Comparison of ENCODE assay signal across 18 mouse cellular contexts in genomic region chr11:74957600-74957999, GRCm38 (mm10).
"Had no signal": no experiment of that assay in that cellular context is flagged by ENCODE, and none has a peak within 500 bp of the region (broad histone marks: within the 10 kb centered on the region; RNA-seq: fewer than 3 reads in every experiment).

No protein-coding gene starts in this region.

- H3K9me3 ChIP-seq: midbrain, embryonic 10.5 days; midbrain, embryonic 12.5 days; neural tube, embryonic 13.5 days; neural tube, embryonic 15.5 days had no signal

- H3K9ac ChIP-seq: lung, embryonic 14.5 days; midbrain, embryonic 12.5 days; neural tube, embryonic 13.5 days; neural tube, embryonic 15.5 days had no signal

- H3K4me3 ChIP-seq: midbrain, embryonic 10.5 days; midbrain, embryonic 12.5 days; myocyte; neural tube, embryonic 13.5 days; neural tube, embryonic 15.5 days had no signal

- H3K27me3 ChIP-seq: midbrain, embryonic 12.5 days; neural tube, embryonic 13.5 days; neural tube, embryonic 15.5 days had no signal

- ATAC-seq: midbrain, embryonic 16.5 days had no signal

- DNase-seq: lung, embryonic 14.5 days; lung, postnatal 10 days; lung, postnatal 4 days; midbrain, embryonic 14.5 days; retina, postnatal 1 day; right cerebral cortex, adult 18-20 months; right cerebral cortex, postnatal 25 days; right cerebral cortex, postnatal 4 days; spleen, adult 18-20 months; thymus, adult 18-20 months; thymus, postnatal 14 days; thymus, postnatal 36 days had no signal

- H3K27ac ChIP-seq: midbrain, embryonic 10.5 days; midbrain, embryonic 12.5 days; neural tube, embryonic 13.5 days; neural tube, embryonic 15.5 days had no signal

- H3K4me1 ChIP-seq: midbrain, embryonic 10.5 days; midbrain, embryonic 12.5 days; neural tube, embryonic 13.5 days; neural tube, embryonic 15.5 days had no signal

- H3K36me3 ChIP-seq: neural tube, embryonic 15.5 days had no signal

- H3K4me2 ChIP-seq: lung, embryonic 14.5 days; midbrain, embryonic 12.5 days; neural tube, embryonic 13.5 days; neural tube, embryonic 15.5 days had no signal
